Mouse (Mus musculus): ENCODE measurements around the gene Arpp19. TPM values are rescaled to one million over a fixed set of nuclear protein-coding genes. Genes with fewer than 3 reads are reported as not detected.

Gene Arpp19
- polyA plus RNA-seq, 1 experiment = 16.1 TPM

GRCm38 (mm10) chr9:75047079-75047478, 9.7 kb downstream of the Arpp19 start:
- no peak for DNase-seq
- no peak for TF ChIP-seq CTCF (IDR thresholded peaks at IDR 0.05; ENCODE audit: borderline replicate concordance, control insufficient read depth, extremely low read depth, insufficient read depth, low read length, poor library complexity)
- TF ChIP-seq POLR2A (IDR thresholded peaks at IDR 0.05; ENCODE audit: control insufficient read depth, extremely low read depth, insufficient read depth, low read length, poor library complexity) = no peak
- Histone ChIP-seq H3K36me3 (ENCODE audit: control insufficient read depth, insufficient read depth, low read length) (peaks cover 5% of the 10 kb centered on the region; the same call in 1 of the 2 replicates), H3K4me1 (replicated peaks; ENCODE audit: control insufficient read depth, insufficient read depth, low read length) (0 out of 2 replicates have a peak, but pooled peaks cover 3% of the 10 kb centered on the region), H3K27me3 (ENCODE audit: control insufficient read depth, insufficient read depth, low read length) (no peaks in the 10 kb centered on the region), H3K4me3 (ENCODE audit: control insufficient read depth, insufficient read depth, low read length) (no peak overlapping the region), H3K27ac (ENCODE audit: control insufficient read depth, insufficient read depth, low read length) (no peak overlapping the region)

GRCm38 (mm10) chr9:75049100-75049499, 11.7 kb downstream of the Arpp19 start:
- Histone ChIP-seq H3K27me3 (ENCODE audit: control insufficient read depth, insufficient read depth, low read length) (no peaks in the 10 kb centered on the region), H3K4me1 (replicated peaks; ENCODE audit: control insufficient read depth, insufficient read depth, low read length) (0 out of 2 replicates have a peak, but pooled peaks cover 3% of the 10 kb centered on the region), H3K4me3 (ENCODE audit: control insufficient read depth, insufficient read depth, low read length) (no peak overlapping the region), H3K27ac (ENCODE audit: control insufficient read depth, insufficient read depth, low read length) (no peak overlapping the region), H3K36me3 (ENCODE audit: control insufficient read depth, insufficient read depth, low read length) (no peaks in the 10 kb centered on the region)
- DNase-seq = no peak
- TF ChIP-seq POLR2A (IDR thresholded peaks at IDR 0.05; ENCODE audit: control insufficient read depth, extremely low read depth, insufficient read depth, low read length, poor library complexity) (no peak), CTCF (IDR thresholded peaks at IDR 0.05; ENCODE audit: borderline replicate concordance, control insufficient read depth, extremely low read depth, insufficient read depth, low read length, poor library complexity) (no peak)
- WGBS = 74% methylated on average over 3 of the region's 3 CpGs

GRCm38 (mm10) chr9:75050003-75050402, 12.6 kb downstream of the Arpp19 start:
- WGBS = 33% methylated on average over 3 of the region's 3 CpGs
- no peaks in the 10 kb centered on the region for H3K27me3 ChIP-seq (ENCODE audit: control insufficient read depth, insufficient read depth, low read length)
- H3K4me1 ChIP-seq (replicated peaks; ENCODE audit: control insufficient read depth, insufficient read depth, low read length) = 0 out of 2 replicates have a peak, but pooled peaks cover 3% of the 10 kb centered on the region
- peak; percentile 66 for DNase-seq
- no peaks in the 10 kb centered on the region; the same call in 1 of the 2 replicates for H3K36me3 ChIP-seq (ENCODE audit: control insufficient read depth, insufficient read depth, low read length)
- TF ChIP-seq POLR2A (IDR thresholded peaks at IDR 0.05; ENCODE audit: control insufficient read depth, extremely low read depth, insufficient read depth, low read length, poor library complexity) (no peak), CTCF (IDR thresholded peaks at IDR 0.05; ENCODE audit: borderline replicate concordance, control insufficient read depth, extremely low read depth, insufficient read depth, low read length, poor library complexity) (no peak)
- no peak overlapping the region for H3K4me3 ChIP-seq (ENCODE audit: control insufficient read depth, insufficient read depth, low read length)
- no peak overlapping the region for H3K27ac ChIP-seq (ENCODE audit: control insufficient read depth, insufficient read depth, low read length)

- Histone ChIP-seq H3K27me3 (ENCODE audit: control insufficient read depth, insufficient read depth, low read length) (no peaks in the 10 kb centered on the region), H3K4me3 (ENCODE audit: control insufficient read depth, insufficient read depth, low read length) (no peak overlapping the region), H3K36me3 (ENCODE audit: control insufficient read depth, insufficient read depth, low read length) (peaks cover 7% of the 10 kb centered on the region), H3K4me1 (replicated peaks; ENCODE audit: control insufficient read depth, insufficient read depth, low read length) (no peaks in the 10 kb centered on the region), H3K27ac (ENCODE audit: control insufficient read depth, insufficient read depth, low read length) (no peak overlapping the region)
- no peak for DNase-seq
- TF ChIP-seq POLR2A (IDR thresholded peaks at IDR 0.05; ENCODE audit: control insufficient read depth, extremely low read depth, insufficient read depth, low read length, poor library complexity) (no peak), CTCF (IDR thresholded peaks at IDR 0.05; ENCODE audit: borderline replicate concordance, control insufficient read depth, extremely low read depth, insufficient read depth, low read length, poor library complexity) (no peak)
- 96% methylated on average over 4 of the region's 4 CpGs for WGBS
These were observed 14.4 kb downstream of the Arpp19 start for GRCm38 (mm10) chr9:75051841-75052240.

- H3K4me3 ChIP-seq (ENCODE audit: control insufficient read depth, insufficient read depth, low read length) = no peak overlapping the region
- TF ChIP-seq CTCF (IDR thresholded peaks at IDR 0.05; ENCODE audit: borderline replicate concordance, control insufficient read depth, extremely low read depth, insufficient read depth, low read length, poor library complexity) = no peak
- no peak for TF ChIP-seq POLR2A (IDR thresholded peaks at IDR 0.05; ENCODE audit: control insufficient read depth, extremely low read depth, insufficient read depth, low read length, poor library complexity)
- WGBS = 96% methylated on average over 5 of the region's 5 CpGs
- no peaks in the 10 kb centered on the region for H3K4me1 ChIP-seq (replicated peaks; ENCODE audit: control insufficient read depth, insufficient read depth, low read length)
- DNase-seq = no peak
- no peak overlapping the region for H3K27ac ChIP-seq (ENCODE audit: control insufficient read depth, insufficient read depth, low read length)
- H3K36me3 ChIP-seq (ENCODE audit: control insufficient read depth, insufficient read depth, low read length) = peaks cover 33% of the 10 kb centered on the region
- no peaks in the 10 kb centered on the region for H3K27me3 ChIP-seq (ENCODE audit: control insufficient read depth, insufficient read depth, low read length)
These were observed 17.6 kb downstream of the Arpp19 start for GRCm38 (mm10) chr9:75055046-75055445.

- Histone ChIP-seq H3K4me3 (ENCODE audit: control insufficient read depth, insufficient read depth, low read length) (no peak overlapping the region), H3K4me1 (replicated peaks; ENCODE audit: control insufficient read depth, insufficient read depth, low read length) (no peaks in the 10 kb centered on the region), H3K27ac (ENCODE audit: control insufficient read depth, insufficient read depth, low read length) (no peak overlapping the region), H3K27me3 (ENCODE audit: control insufficient read depth, insufficient read depth, low read length) (no peaks in the 10 kb centered on the region), H3K36me3 (ENCODE audit: control insufficient read depth, insufficient read depth, low read length) (peaks cover under 1% of the 10 kb centered on the region; the same call in 1 of the 2 replicates)
- WGBS = 83% methylated on average over 9 of the region's 9 CpGs
- no peak for DNase-seq
- TF ChIP-seq POLR2A (IDR thresholded peaks at IDR 0.05; ENCODE audit: control insufficient read depth, extremely low read depth, insufficient read depth, low read length, poor library complexity) (no peak), CTCF (IDR thresholded peaks at IDR 0.05; ENCODE audit: borderline replicate concordance, control insufficient read depth, extremely low read depth, insufficient read depth, low read length, poor library complexity) (no peak)
These were observed 27.4 kb downstream of the Arpp19 start for GRCm38 (mm10) chr9:75064678-75065331.

Data from thymus, adult 2 months (tissue).